ENCODE assay signal across 18 mouse cellular contexts in the genomic region with DNA sequence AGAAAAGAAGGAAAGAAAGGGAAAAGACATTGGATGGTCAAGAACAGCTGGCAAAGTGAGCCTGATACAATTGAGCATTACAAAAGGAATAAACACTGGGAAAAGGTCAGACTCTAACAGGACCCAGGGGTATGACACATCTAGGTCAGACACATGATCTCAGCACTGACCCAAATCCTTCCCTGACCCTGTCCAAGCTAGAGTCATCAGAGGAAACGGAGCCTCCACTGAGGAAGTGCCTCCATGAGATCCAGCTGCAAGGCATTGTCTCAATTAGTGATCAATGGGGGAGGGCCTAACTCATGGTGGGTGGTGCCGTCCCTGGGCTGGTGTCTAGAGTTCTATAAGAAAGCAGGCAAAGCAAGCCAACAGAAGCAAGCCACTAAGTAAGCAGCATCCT. TPM values are rescaled to one million over a fixed set of nuclear protein-coding genes. Genes with fewer than 3 reads are reported as not detected.
A peak's percentile ranks its signal among the peaks of the same experiment; 100 is the strongest.
DNase-seq lines count a peak whose midpoint lies in the region; ATAC-seq and TF ChIP-seq lines count a peak whose summit lies in the region.
"Had no signal": no experiment of that assay in that cellular context is flagged by ENCODE, and none has a peak within 500 bp of the region (broad histone marks: within the 10 kb centered on the region; RNA-seq: fewer than 3 reads in every experiment).

No protein-coding gene starts in this region.

- H3ac ChIP-seq in myocyte (ENCODE audit: control insufficient read depth, insufficient read length) = no peak overlapping the region

- H3K9ac ChIP-seq in heart, embryonic 11.5 days (ENCODE audit: low read depth, low read length) = no peak overlapping the region
- H3K9ac ChIP-seq in lung, postnatal 0 days (replicated peaks; ENCODE audit: low read depth) = no peak overlapping the region
- no peak overlapping the region for H3K9ac ChIP-seq in forebrain, embryonic 14.5 days (ENCODE audit: low read length)
- H3K9ac ChIP-seq: forebrain, postnatal 0 days; midbrain, embryonic 15.5 days; neural tube, embryonic 13.5 days had no signal

- 49% methylated on average over 2 of the region's 2 CpGs for WGBS in heart, embryonic 11.5 days (ENCODE audit: insufficient replicate concordance)
- 51% methylated on average over 2 of the region's 2 CpGs for WGBS in lung, postnatal 0 days
- 63% methylated on average over 2 of the region's 2 CpGs for WGBS in forebrain, embryonic 14.5 days

- H3K36me3 ChIP-seq in heart, embryonic 11.5 days (ENCODE audit: control insufficient read depth, insufficient read depth, low read length) = no peaks in the 10 kb centered on the region
- peaks cover under 1% of the 10 kb centered on the region; the same call in 1 of the 2 replicates for H3K36me3 ChIP-seq in lung, postnatal 0 days (ENCODE audit: insufficient read depth, low read length)
- peaks cover 12% of the 10 kb centered on the region for H3K36me3 ChIP-seq in myocyte (ENCODE audit: control insufficient read depth, insufficient read depth)
- H3K36me3 ChIP-seq in forebrain, embryonic 14.5 days (ENCODE audit: control insufficient read depth, insufficient read depth, low read length) = no peaks in the 10 kb centered on the region
- H3K36me3 ChIP-seq: limb, embryonic 10.5 days; midbrain, embryonic 15.5 days; neural tube, embryonic 13.5 days had no signal

- H3K4me2 ChIP-seq in heart, embryonic 11.5 days = no peak overlapping the region
- H3K4me2 ChIP-seq in lung, postnatal 0 days (replicated peaks; ENCODE audit: low read depth, low read length) = no peak overlapping the region
- H3K4me2 ChIP-seq in myocyte (ENCODE audit: low read depth) = peak overlapping the region; percentile 55
- no peak overlapping the region for H3K4me2 ChIP-seq in forebrain, embryonic 14.5 days (ENCODE audit: low read length)
- H3K4me2 ChIP-seq: midbrain, embryonic 15.5 days; neural tube, embryonic 13.5 days had no signal

- peaks cover 26% of the 10 kb centered on the region for H3K4me1 ChIP-seq in heart, embryonic 11.5 days (ENCODE audit: control insufficient read depth, insufficient read depth, low read length)
- H3K4me1 ChIP-seq in lung, postnatal 0 days (ENCODE audit: insufficient read depth, low read depth, low read length) = peaks cover 7% of the 10 kb centered on the region
- H3K4me1 ChIP-seq in forebrain, embryonic 14.5 days (ENCODE audit: control insufficient read depth, insufficient read depth, low read length) = no peaks in the 10 kb centered on the region
- H3K4me1 ChIP-seq: midbrain, embryonic 15.5 days; neural tube, embryonic 13.5 days had no signal

- H3K27me3 ChIP-seq in heart, embryonic 11.5 days (ENCODE audit: control insufficient read depth, insufficient read depth, low read length) = no peaks in the 10 kb centered on the region
- H3K27me3 ChIP-seq in lung, postnatal 0 days (replicated peaks; ENCODE audit: insufficient read depth, low read length) = no peaks in the 10 kb centered on the region
- no peaks in the 10 kb centered on the region for H3K27me3 ChIP-seq in myocyte (ENCODE audit: control insufficient read depth, insufficient read depth, insufficient read length)
- no peaks in the 10 kb centered on the region for H3K27me3 ChIP-seq in forebrain, embryonic 14.5 days (replicated peaks; ENCODE audit: control insufficient read depth, insufficient read depth, low read length)
- H3K27me3 ChIP-seq: CH12.LX; midbrain, embryonic 15.5 days; neural tube, embryonic 13.5 days had no signal

- no peak for TF ChIP-seq EP300 in lung, postnatal 0 days (IDR thresholded peaks at IDR 0.05)

- no peak for ATAC-seq in heart, embryonic 11.5 days (replicated peaks; ENCODE audit: insufficient number of reproducible peaks, low FRiP score, low TSS enrichment)
- peak; percentile 61 for ATAC-seq in lung, postnatal 0 days
- no peak for ATAC-seq in forebrain, embryonic 14.5 days
- ATAC-seq: forebrain, postnatal 0 days; inflammation-experienced regulatory T-cells, adult 6 months; midbrain, embryonic 15.5 days had no signal

- peaks cover 74% of the 10 kb centered on the region for H3K79me2 ChIP-seq in myocyte (ENCODE audit: control insufficient read depth, insufficient read depth)

- TF ChIP-seq POLR2A in myocyte (IDR thresholded peaks at IDR 0.05; ENCODE audit: insufficient read length, low read depth) = no peak

- no peak for TF ChIP-seq CTCF in lung, postnatal 0 days (IDR thresholded peaks at IDR 0.05)

- H3K27ac ChIP-seq in heart, embryonic 11.5 days (ENCODE audit: low read depth, low read length) = no peak overlapping the region
- H3K27ac ChIP-seq in lung, postnatal 0 days (ENCODE audit: low read length) = no peak overlapping the region
- no peak overlapping the region for H3K27ac ChIP-seq in forebrain, embryonic 14.5 days (ENCODE audit: low read depth, low read length)
- H3K27ac ChIP-seq: limb, embryonic 10.5 days; midbrain, embryonic 15.5 days; neural tube, embryonic 13.5 days had no signal

- no peaks in the 10 kb centered on the region for H3K9me3 ChIP-seq in heart, embryonic 11.5 days (replicated peaks; ENCODE audit: control insufficient read depth, low read length)
- no peaks in the 10 kb centered on the region for H3K9me3 ChIP-seq in lung, postnatal 0 days (ENCODE audit: low read length)
- no peaks in the 10 kb centered on the region for H3K9me3 ChIP-seq in forebrain, embryonic 14.5 days (replicated peaks; ENCODE audit: control insufficient read depth, low read length)
- H3K9me3 ChIP-seq: limb, embryonic 10.5 days; midbrain, embryonic 15.5 days; neural tube, embryonic 13.5 days had no signal

- H3K4me3 ChIP-seq in heart, embryonic 11.5 days (ENCODE audit: low read depth, low read length) = no peak overlapping the region
- H3K4me3 ChIP-seq in lung, postnatal 0 days (ENCODE audit: low read depth, low read length) = no peak overlapping the region
- no peak overlapping the region for H3K4me3 ChIP-seq in myocyte
- H3K4me3 ChIP-seq in forebrain, embryonic 14.5 days (ENCODE audit: low read depth, low read length) = no peak overlapping the region
- H3K4me3 ChIP-seq: limb, embryonic 10.5 days; midbrain, embryonic 15.5 days; neural tube, embryonic 13.5 days had no signal

- peak; percentile 94 for DNase-seq in heart, adult 11 months
- no peak for DNase-seq in lung, postnatal 0 days (ENCODE audit: low spot score)
- DNase-seq in lung, postnatal 14 days = no peak
- peak; percentile 44 for DNase-seq in adrenal gland, postnatal 10 days
- DNase-seq in forebrain, embryonic 14.5 days (ENCODE audit: low spot score) = no peak
- DNase-seq in kidney, adult 9 months = no peak
- DNase-seq: cerebellum, postnatal 14 days; forebrain, postnatal 0 days; kidney, postnatal 10 days; layer of hippocampus, adult 9-11 months had no signal

TF ChIP-seq in myocyte, 11 proteins besides CTCF, POLR2A, EP300 and RAD21:
- no peak for TF ChIP-seq SRF (IDR thresholded peaks at IDR 0.05; ENCODE audit: control insufficient read depth, insufficient read length, low read depth)
- no peak for TF ChIP-seq TCF12 (IDR thresholded peaks at IDR 0.05; ENCODE audit: insufficient read depth, poor library complexity, severe bottlenecking)
- TF ChIP-seq USF1 (IDR thresholded peaks at IDR 0.05; ENCODE audit: low read depth) = no peak
- TF ChIP-seq MYOD1 (IDR thresholded peaks at IDR 0.05; ENCODE audit: control insufficient read depth in 1 of 3, insufficient read length in 2 of 3, low read depth in 2 of 3) = peak in 2 of 3 experiments; percentile 8 to 23

RNA-seq across cellular contexts. Expression of gene Anxa5, which starts 6.8 kb away (rescaled TPM):
- polyA plus RNA-seq in heart, embryonic 11.5 days (2014; fragmentation: Nextera tagmentation; extraction: Ambion mirVana) = 316 and 392 TPM in 2 replicates
- 449 and 491 TPM in 2 replicates for polyA plus RNA-seq in lung, postnatal 0 days (2015; fragmentation: Nextera tagmentation; extraction: Ambion mirVana)
- total RNA-seq in adrenal gland, postnatal 10 days (2021) = 100 to 1,000 TPM; 410 to 415 TPM
- polyA plus RNA-seq in myocyte (2012; fragmentation: generic; extraction: Trizol) = 313 TPM
- 62.7 and 65.8 TPM in 2 replicates for polyA plus RNA-seq in forebrain, embryonic 14.5 days (2014; fragmentation: Nextera tagmentation; extraction: Ambion mirVana)

RNA-seq across cellular contexts. Expression of gene 1810062G17Rik, which starts 6.9 kb away (rescaled TPM):
- 1.5 TPM in 2 replicates for polyA plus RNA-seq in heart, embryonic 11.5 days (2014; fragmentation: Nextera tagmentation; extraction: Ambion mirVana)
- polyA plus RNA-seq in lung, postnatal 0 days (2015; fragmentation: Nextera tagmentation; extraction: Ambion mirVana) = 6.9 and 8.0 TPM in 2 replicates
- 1 to 10 TPM; 2.6 to 2.7 TPM for total RNA-seq in adrenal gland, postnatal 10 days (2021)
- 0.46 TPM for polyA plus RNA-seq in myocyte (2012; fragmentation: generic; extraction: Trizol)
- polyA plus RNA-seq in forebrain, embryonic 14.5 days (2014; fragmentation: Nextera tagmentation; extraction: Ambion mirVana) = 0.25 TPM in 1 of 2 replicates, not detected in the other
- total RNA-seq: forebrain, postnatal 0 days had no signal

RNA-seq across cellular contexts. Expression of gene Gm11549, which starts 52.7 kb away (rescaled TPM):
- polyA plus RNA-seq in heart, embryonic 11.5 days (2014; fragmentation: Nextera tagmentation; extraction: Ambion mirVana) = 0.14 and 0.16 TPM in 2 replicates
- polyA plus RNA-seq in lung, postnatal 0 days (2015; fragmentation: Nextera tagmentation; extraction: Ambion mirVana) = not detected in 2 replicates
- total RNA-seq in adrenal gland, postnatal 10 days (2021) = under 1 TPM; 0.09 to 0.70 TPM
- polyA plus RNA-seq in myocyte (2012; fragmentation: generic; extraction: Trizol) = not detected
- polyA plus RNA-seq in forebrain, embryonic 14.5 days (2014; fragmentation: Nextera tagmentation; extraction: Ambion mirVana) = 0.10 and 0.37 TPM in 2 replicates
- total RNA-seq: CH12.LX; heart, postnatal 10 days had no signal
- polyA plus RNA-seq: inflammation-experienced regulatory T-cells, adult 6 months; limb, embryonic 10.5 days had no signal

Comparison
In these comparisons a context has a peak if more than half of its experiments do, and no peak if none do; other contexts are left out.
1. DNase-seq: peak in heart, adult 11 months (single experiment) and adrenal gland, postnatal 10 days (single experiment); none in lung, postnatal 0 days (single experiment), lung, postnatal 14 days (single experiment), forebrain, embryonic 14.5 days (single experiment) and kidney, adult 9 months (single experiment).